Mouse (Mus musculus): ENCODE data around the gene Lrrk1.

DNA sequence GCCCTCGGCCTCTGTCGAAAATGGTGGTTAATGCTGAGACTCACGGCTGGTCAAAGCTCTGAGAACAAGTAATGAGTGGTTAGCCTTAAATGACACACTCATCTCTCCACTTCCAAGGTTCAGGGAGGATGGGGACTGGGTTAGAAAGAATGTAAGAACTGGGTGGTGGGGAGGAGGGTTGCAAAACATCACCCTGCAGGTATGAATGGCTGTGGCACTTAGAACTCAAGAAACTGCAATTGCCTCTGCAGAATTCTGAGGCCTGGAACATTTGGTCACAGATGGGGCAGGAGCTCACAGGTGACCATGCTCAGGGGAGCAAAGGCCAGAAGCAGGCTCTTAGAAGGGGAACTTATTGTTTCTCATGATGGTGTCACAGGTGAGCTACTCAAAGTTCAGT, 29.7 kb downstream of the Lrrk1 start:
- TF ChIP-seq CTCF (IDR thresholded peaks at IDR 0.05; ENCODE audit: low read depth, low read length) (no peak), TAL1 (conservative IDR thresholded peaks at IDR 0.05; ENCODE audit: low read depth, low read length) (no peak), GATA1 (IDR thresholded peaks at IDR 0.05; ENCODE audit: borderline replicate concordance, low read length) (no peak), GATA2 (IDR thresholded peaks at IDR 0.05; ENCODE audit: borderline replicate concordance, low read depth, low read length) (no peak)

Measured in G1E (cell line).